Mouse (Mus musculus) T-helper 17 cell (primary cell): ENCODE results near the gene E130308A19Rik.

Source experiments
- in situ Hi-C, 2 experiments: fragments of 300-600 bp; cut with MboI, MseI; formaldehyde crosslinking; loops; 1 replicate in 1 of 2; 2 replicates in 1 of 2; pipeline ENCODE4 v1.15.1; 2025; ENCODE audit warnings: high pct_unique_total_duplicates in 2 of 2

E130308A19Rik gene

DNA sequence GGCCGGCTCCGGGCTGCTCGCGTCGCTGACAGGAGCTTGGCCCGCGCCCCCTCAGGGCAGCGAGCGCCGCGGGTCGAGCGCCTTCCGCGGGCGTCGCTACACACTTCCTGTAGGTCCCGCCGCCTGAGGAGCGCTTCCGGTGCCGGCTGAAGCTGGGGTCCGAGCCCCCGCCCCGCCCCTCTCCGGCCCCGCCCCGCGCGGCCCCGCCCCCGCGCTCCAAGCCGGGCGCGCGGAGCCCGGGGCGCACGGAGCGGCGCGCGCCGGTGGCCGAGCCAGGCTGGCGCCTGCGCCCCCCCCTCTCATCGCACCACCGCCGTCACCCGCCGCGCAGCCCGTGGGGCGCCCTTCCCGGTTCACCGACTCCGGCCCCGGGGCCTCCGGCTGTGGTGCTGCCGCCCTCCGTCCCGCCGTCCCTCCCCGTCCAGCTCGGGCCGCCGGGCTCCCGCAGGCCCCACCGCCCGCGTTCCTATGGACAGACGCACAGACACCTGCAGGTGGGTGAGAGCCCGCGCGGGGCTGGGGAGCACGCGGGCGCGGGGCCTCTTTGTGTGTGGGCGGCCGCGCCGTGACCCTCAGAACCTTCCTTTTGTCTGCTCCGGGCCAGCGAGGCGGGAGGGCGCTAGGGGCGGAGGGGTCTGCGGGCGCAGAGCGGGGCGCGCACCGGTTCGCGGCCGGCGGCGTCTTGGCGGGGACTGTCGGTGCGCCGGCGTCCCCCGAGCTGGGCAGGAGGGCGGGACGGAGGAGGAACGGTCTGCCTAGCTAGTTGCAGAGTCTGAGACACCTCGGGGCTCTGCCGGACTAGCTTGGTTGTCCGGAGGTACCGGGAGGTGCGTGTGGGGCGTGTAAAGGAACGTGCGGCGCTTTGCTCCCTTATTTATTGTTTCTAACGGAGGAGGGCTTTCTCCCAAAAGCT is at the start of gene E130308A19Rik:
E130308A19Rik (plus strand) TSS at position 214 of the 913 bp plus-strand sequence.
- in situ Hi-C loops: no loop called here

DNA sequence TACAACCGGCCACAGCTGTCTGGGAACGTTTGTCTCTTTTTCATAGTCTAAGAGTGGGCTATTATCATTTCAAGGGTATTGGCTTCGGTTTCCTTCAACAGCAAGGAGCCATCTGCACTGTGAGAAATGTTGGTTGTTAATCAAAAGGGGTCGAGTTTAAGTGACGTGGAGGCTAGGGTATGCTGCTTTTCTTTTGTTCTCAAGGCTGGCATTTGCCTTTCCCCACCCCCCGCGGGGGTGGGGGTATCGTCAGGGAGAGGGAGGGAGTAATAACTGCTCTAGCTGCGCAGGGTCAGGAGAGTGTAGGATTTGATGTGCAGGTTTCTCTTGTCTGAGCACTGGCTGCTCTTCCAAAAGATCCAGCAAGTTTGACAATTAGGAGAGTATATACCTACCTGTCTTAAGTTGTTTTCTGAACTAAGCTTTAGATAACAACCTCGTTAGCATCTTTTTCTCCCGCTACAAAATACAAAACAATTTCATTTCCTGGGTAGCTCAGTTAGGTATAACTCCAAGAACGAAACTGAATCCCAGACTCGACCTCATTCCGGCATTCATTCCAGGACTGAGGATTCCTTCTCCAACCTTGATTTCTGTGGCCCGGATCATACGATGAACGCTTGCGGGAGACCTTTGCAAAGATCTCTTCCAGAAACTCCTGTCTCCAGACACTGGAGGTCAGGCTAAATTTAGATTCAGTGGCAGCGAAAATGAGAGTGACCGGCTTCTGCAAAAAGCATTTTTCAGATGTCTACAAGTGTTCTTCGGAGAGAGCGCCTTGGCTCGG is 45.3 kb upstream of the E130308A19Rik start:
- in situ Hi-C loops: no loop called here

GRCm38 (mm10) chr4:59581314-59582185 is 44.5 kb upstream of the E130308A19Rik start, which contains the start of gene Hsdl2:
Gene Hsdl2 (plus strand): TSS chr4:59581563.
- in situ Hi-C loops: no loop called here

GRCm38 (mm10) chr4:59582186-59582585 is 43.8 kb upstream of the E130308A19Rik start:
- in situ Hi-C loops: no loop called here

GRCm38 (mm10) chr4:59585097-59585496 is 40.9 kb upstream of the E130308A19Rik start:
- in situ Hi-C loops: no loop called here

DNA sequence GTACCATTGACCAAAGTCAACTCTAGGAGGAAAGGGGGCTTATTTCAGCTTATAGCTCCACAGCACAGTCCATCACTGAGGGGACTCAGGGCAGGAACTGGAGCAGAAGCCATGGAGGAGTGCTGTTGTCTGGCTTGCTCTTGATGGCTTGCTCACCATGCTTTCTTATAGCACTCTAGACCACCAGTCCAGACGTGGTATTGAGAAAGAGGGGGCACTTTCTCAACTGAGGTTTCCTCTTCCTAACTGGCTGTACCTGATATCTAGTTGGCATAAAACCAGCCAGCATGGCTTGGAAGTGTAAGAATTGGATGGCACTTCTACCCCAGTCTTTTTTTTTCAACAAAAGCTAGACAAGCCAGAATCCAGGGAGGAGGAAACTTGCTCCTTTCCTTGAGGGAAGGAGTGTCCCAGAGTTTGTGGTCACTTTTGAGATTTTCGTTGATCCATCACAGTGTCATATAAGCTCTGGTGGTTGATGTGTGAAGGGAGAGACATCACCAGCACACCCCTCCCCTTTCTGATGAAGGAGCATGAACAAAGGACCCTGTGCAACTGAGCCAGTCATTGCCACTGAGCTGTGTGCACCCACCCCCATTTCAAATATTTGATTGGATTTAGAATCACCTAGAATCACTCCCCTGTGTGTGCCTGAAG is 38.7 kb upstream of the E130308A19Rik start:
- in situ Hi-C loops: no loop called here

- in situ Hi-C loops: no loop called here
Measured at GRCm38 (mm10) chr4:59587872-59588226, 38.2 kb upstream of the E130308A19Rik start.

DNA sequence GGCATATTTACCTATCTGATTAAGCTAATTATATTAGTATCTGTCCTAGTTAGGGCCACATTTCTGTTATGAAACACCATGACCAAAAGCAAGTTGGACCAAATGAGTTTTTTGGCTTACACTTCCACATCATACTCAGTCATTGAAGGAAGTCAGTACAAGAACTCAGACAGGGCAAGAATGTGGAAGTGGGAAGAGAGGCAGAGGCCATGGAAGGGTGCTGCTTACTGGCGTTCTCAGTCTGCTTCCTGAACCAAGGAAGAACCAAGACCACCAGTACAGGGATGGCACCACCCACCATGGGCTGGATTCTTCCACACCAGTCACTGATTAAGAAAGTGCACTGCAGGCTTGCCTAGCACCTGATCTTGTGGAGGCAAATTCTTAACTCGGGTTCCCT is 31.4 kb upstream of the E130308A19Rik start:
- in situ Hi-C loops: no loop called here

DNA sequence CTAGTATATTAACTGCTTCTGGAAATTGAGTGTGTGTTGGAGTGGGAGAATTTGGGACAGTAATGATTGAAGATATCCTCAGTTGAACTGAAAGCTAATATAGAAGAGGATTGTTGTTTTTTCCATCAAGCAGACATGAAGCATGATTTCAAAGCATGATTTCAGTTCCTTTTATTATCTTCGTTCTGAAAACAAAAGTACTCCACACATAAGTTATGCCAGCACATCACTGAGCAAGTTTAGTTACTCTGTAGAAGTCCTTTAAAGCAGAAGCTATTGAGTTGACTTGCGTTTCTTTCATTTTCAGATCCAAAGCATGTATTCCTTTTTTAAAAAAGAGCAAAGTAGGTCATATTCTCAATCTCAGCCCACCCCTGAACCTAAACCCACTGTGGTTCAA is 29.5 kb upstream of the E130308A19Rik start:
- in situ Hi-C loops: no loop called here

DNA sequence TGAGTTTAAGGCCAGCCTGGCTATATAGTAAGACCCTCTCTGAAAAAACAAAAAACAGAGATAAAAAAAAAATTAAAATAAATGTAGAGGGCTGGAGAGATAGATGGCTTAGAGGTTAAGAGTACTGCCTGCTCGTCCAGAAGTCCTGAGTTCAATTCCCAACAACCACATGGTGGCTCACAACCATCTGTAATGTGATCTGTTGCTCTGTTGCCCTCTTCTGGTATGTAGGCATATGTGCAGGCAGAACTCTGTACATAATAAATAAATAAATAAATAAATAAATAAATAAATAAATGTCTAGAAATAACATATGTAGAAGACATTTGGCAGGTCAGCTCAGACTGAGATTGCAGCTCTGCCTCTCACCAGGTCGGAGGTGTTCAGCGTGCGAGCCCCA is 23.3 kb upstream of the E130308A19Rik start:
- in situ Hi-C loops: no loop called here

- in situ Hi-C loops: no loop called here
Measured at GRCm38 (mm10) chr4:59604892-59605291, 21.1 kb upstream of the E130308A19Rik start.

DNA sequence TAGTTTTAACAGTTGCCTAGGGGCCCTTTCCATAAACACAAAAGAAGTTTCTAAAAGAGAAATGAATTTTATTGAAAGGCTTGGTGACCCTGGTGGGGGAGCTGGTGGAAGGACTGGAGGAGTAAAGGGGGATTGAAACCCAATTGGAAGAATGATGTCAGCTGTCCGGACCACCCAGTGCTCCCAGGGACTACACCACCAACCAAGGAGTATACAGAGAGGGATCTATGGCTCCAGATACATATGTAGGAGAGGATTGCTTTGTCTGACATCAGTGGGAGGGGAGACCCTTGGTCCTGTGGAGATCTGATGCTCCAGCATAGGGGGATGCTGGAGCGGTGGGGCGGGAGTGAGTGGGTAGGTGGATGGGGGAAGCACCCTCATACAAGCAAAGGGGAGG is 20.5 kb upstream of the E130308A19Rik start:
- in situ Hi-C loops: no loop called here

DNA sequence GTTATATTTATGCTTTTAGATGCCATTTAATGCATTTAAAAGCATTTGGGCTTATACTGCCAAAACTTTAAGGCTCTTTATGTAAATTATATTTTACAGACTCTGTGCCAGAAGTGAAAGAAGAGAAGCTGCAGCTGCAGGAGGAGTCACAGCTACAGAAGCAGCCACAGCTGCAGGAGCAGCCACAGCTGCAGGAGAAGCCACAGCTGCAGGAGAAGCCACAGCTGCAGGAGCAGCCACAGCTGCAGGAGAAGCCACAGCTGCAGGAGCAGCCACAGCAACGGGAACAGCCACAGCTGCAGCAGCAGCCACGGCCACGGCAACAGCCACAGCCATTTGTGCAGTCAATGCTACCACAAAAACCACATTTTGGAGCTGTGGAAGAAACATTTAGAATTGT is 15.6 kb upstream of the E130308A19Rik start:
- in situ Hi-C loops: loop anchor here in 1 of 2 experiments (5.0 to 10.0 kb wide), 2 partner anchors 127 to 254 kb away; no protein-coding TSS in a partner anchor

- in situ Hi-C loops: loop anchor here in 1 of 2 experiments (5.0 to 10.0 kb wide), 2 partner anchors 122 to 250 kb away; no protein-coding TSS in a partner anchor
Measured at GRCm38 (mm10) chr4:59614986-59615385, 11.0 kb upstream of the E130308A19Rik start.

- in situ Hi-C loops: loop anchor here in 1 of 2 experiments (5.0 to 10.0 kb wide), 2 partner anchors 88 to 245 kb away; no protein-coding TSS in a partner anchor
Measured at GRCm38 (mm10) chr4:59619611-59620245, 6.3 kb upstream of the E130308A19Rik start.

DNA sequence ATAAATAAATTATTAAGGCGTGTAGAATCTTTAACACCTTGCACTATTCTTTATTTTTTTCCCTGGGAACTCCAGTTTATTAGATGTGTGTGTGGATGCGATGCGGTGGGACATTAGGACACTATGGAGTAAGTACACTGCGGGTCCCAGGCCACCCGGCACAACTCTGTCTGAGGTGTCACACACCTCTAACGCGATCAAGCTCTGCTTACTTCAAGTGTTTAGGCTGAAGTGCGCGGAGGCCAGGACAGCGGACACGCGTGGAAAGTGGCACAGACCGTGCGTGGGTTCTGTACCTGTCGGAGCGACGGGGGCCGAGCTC is 374 bp upstream of the E130308A19Rik start:
- in situ Hi-C loops: no loop called here

GRCm38 (mm10) chr4:59628255-59628654 is 2.2 kb downstream of the E130308A19Rik start:
- in situ Hi-C loops: no loop called here

DNA sequence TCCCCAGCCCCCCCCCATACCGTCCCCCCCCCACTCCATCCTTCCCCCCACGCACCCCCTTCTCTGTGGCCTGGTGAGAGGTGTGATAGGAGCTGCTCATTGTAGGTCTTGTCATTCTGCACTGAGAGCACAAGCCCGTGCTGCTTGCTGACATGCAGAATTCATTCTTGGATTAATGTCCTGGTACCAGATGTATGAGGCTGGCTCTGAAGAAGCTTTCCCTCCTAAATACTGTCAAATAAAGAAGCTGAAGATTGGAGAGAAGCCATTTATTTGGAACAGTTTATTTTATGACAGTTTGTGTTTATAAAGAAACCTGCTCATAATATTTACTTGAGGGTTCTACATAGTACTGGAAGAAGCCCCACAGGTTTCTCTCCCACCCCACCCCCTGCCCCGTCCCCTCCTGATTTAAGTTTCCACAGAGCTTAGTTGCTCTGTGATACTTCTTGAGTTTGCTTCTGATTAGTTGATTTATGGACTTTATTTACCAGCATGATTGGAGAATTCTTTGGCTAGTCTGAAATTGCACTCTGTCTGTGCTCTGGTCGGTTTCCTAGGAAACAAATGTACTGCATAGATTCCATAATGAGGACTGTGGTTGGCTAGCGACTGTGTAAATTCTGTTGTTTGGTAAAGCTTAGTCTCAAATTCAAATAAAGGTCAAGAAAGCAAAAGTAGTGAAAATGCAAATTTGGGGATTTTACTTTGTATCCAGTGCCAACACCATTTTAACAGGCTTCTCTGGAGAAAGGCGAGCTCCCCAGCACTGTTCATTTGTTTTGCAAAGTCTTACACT is 3.3 kb downstream of the E130308A19Rik start:
- in situ Hi-C loops: no loop called here

DNA sequence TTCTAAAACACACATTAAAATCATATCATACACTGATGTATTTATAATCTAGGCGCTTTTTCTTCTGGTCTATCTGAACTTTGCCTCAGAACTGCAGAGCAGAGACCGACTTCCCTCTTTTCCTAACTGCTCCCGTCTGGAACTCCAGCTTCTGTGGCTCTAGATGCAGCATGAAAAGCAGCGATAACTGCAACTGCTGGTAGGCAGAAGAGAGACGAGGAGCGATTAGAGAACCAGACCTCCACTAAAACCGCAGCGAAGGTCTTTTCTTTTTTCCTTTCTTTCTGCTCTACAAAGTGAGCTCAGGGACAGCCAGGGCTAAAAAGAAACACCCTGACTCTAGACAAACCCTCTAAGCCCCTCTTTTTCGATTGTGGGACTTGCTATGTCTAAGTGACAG is 4.1 kb downstream of the E130308A19Rik start:
- in situ Hi-C loops: no loop called here

GRCm38 (mm10) chr4:59634532-59634931 is 8.5 kb downstream of the E130308A19Rik start:
- in situ Hi-C loops: no loop called here
